Mouse (Mus musculus): ENCODE measurements at regions not wholly inside any gene's neighbourhood (a gene's known extent, or its start where the extent isn't known, plus 50 kb on each side); places are given as distances from the start of the nearest gene placed in this dataset.

GRCm38 (mm10) chr2:179332872-179333489 is 109.2 kb upstream of the Cdh4 start:
- TF ChIP-seq CTCF (IDR thresholded peaks at IDR 0.05; ENCODE audit: extremely low read depth, insufficient read depth, low read length) (no peak), POLR2A (IDR thresholded peaks at IDR 0.05; ENCODE audit: extremely low read depth, insufficient read depth, low read length) (no peak)
